Mouse (Mus musculus): ENCODE results near the gene Epha8. TPM values are rescaled to one million over a fixed set of nuclear protein-coding genes. Genes with fewer than 3 reads are reported as not detected.

Gene Epha8
- polyA plus RNA-seq, 1 experiment: not detected

DNA sequence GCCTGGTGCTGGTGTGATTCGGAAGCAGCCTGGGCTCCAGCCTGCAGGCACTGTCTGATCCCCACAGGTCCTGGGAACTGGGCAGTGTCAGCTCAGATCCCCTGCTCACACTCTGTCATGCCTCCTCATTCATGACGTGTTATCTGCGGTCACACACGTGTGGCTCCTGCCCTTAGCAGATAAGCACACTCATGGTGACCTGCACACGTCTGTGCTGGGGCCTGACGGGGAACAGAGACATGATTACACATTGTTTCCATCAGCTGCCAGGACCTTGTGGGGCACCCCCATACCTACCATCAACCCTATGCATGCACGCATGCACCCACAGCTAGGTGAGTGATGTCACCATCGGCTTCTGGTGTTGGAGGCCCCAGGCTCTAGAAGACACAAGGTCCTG is 26.1 kb downstream of the Epha8 start:
- H3K27me3 ChIP-seq (ENCODE audit: control insufficient read depth, insufficient read depth, insufficient read length): peaks cover 46% of the 10 kb centered on the region

DNA sequence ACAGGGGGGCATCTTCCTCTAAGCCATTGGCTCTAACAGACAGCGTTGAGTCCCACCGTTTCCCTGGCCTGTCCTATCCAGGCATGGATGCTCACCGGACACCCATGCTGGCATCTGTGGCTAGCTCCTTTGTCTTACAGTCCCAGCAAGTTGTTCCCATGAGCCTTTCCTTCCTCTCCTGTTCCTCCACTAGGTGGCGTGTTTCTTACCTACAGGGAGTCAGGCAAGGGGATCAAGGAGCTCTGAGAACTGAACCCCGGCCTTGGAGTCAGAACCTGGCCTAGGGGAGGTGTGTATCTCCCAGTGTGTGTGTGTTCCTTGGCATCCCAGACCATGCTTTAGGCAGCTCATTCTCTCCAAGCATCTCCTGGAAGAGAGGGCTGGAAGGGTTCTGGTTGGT is 27.7 kb downstream of the Epha8 start:
- H3K27me3 ChIP-seq (ENCODE audit: control insufficient read depth, insufficient read depth, insufficient read length): peaks cover 46% of the 10 kb centered on the region
- TF ChIP-seq POLR2A (IDR thresholded peaks at IDR 0.05; ENCODE audit: insufficient read length, low read depth): no peak
- no peak for TF ChIP-seq MYOD1 (IDR thresholded peaks at IDR 0.05; ENCODE audit: control insufficient read depth in 1 of 3, insufficient read length in 2 of 3, low read depth in 2 of 3)
- no peak for TF ChIP-seq E2F4 (IDR thresholded peaks at IDR 0.05; ENCODE audit: insufficient read depth)
- TF ChIP-seq TCF3 (IDR thresholded peaks at IDR 0.05; ENCODE audit: insufficient read length, low read depth): no peak
- TF ChIP-seq MAX (IDR thresholded peaks at IDR 0.05; ENCODE audit: low read depth): no peak
- no peak for TF ChIP-seq SRF (IDR thresholded peaks at IDR 0.05; ENCODE audit: control insufficient read depth, insufficient read length, low read depth)
- no peak for TF ChIP-seq REST (IDR thresholded peaks at IDR 0.05; ENCODE audit: insufficient read depth, insufficient read length)
- no peak for TF ChIP-seq TCF12 (IDR thresholded peaks at IDR 0.05; ENCODE audit: insufficient read depth, poor library complexity, severe bottlenecking)
- no peak for TF ChIP-seq CEBPB (IDR thresholded peaks at IDR 0.05; ENCODE audit: insufficient read depth, poor library complexity, severe bottlenecking)
- no peak for TF ChIP-seq MYOG (IDR thresholded peaks at IDR 0.05; ENCODE audit: control insufficient read depth in 1 of 3, insufficient read depth in 1 of 3, insufficient read length in 2 of 3, low read depth in 2 of 3)
- TF ChIP-seq USF1 (IDR thresholded peaks at IDR 0.05; ENCODE audit: low read depth): no peak
- no peak for TF ChIP-seq POLR2AphosphoS2 (IDR thresholded peaks at IDR 0.05; ENCODE audit: insufficient read length, low read depth)
- H3K79me2 ChIP-seq (ENCODE audit: control insufficient read depth, insufficient read depth): no peaks in the 10 kb centered on the region
- H3K4me3 ChIP-seq: no peak overlapping the region
- H3K36me3 ChIP-seq (ENCODE audit: control insufficient read depth, insufficient read depth): no peaks in the 10 kb centered on the region
- no peak overlapping the region for H3K4me2 ChIP-seq (ENCODE audit: low read depth)
- no peak overlapping the region for H3ac ChIP-seq (ENCODE audit: control insufficient read depth, insufficient read length)

More for the DNA sequence above, 26.1 kb downstream of the Epha8 start:
- H3K4me2 ChIP-seq (ENCODE audit: low read depth): no peak overlapping the region
- H3K36me3 ChIP-seq (ENCODE audit: control insufficient read depth, insufficient read depth): no peaks in the 10 kb centered on the region
- TF ChIP-seq TCF3 (IDR thresholded peaks at IDR 0.05; ENCODE audit: insufficient read length, low read depth): no peak
- TF ChIP-seq MYOD1 (IDR thresholded peaks at IDR 0.05; ENCODE audit: control insufficient read depth in 1 of 3, insufficient read length in 2 of 3, low read depth in 2 of 3): no peak
- TF ChIP-seq REST (IDR thresholded peaks at IDR 0.05; ENCODE audit: insufficient read depth, insufficient read length): no peak
- TF ChIP-seq MAX (IDR thresholded peaks at IDR 0.05; ENCODE audit: low read depth): no peak
- no peak for TF ChIP-seq POLR2AphosphoS2 (IDR thresholded peaks at IDR 0.05; ENCODE audit: insufficient read length, low read depth)
- no peak for TF ChIP-seq E2F4 (IDR thresholded peaks at IDR 0.05; ENCODE audit: insufficient read depth)
- TF ChIP-seq CEBPB (IDR thresholded peaks at IDR 0.05; ENCODE audit: insufficient read depth, poor library complexity, severe bottlenecking): no peak
- no peak for TF ChIP-seq USF1 (IDR thresholded peaks at IDR 0.05; ENCODE audit: low read depth)
- TF ChIP-seq TCF12 (IDR thresholded peaks at IDR 0.05; ENCODE audit: insufficient read depth, poor library complexity, severe bottlenecking): no peak
- no peak for TF ChIP-seq MYOG (IDR thresholded peaks at IDR 0.05; ENCODE audit: control insufficient read depth in 1 of 3, insufficient read depth in 1 of 3, insufficient read length in 2 of 3, low read depth in 2 of 3)
- no peak for TF ChIP-seq SRF (IDR thresholded peaks at IDR 0.05; ENCODE audit: control insufficient read depth, insufficient read length, low read depth)
- TF ChIP-seq POLR2A (IDR thresholded peaks at IDR 0.05; ENCODE audit: insufficient read length, low read depth): no peak
- no peaks in the 10 kb centered on the region for H3K79me2 ChIP-seq (ENCODE audit: control insufficient read depth, insufficient read depth)
- H3K4me3 ChIP-seq: no peak overlapping the region
- H3ac ChIP-seq (ENCODE audit: control insufficient read depth, insufficient read length): no peak overlapping the region

DNA sequence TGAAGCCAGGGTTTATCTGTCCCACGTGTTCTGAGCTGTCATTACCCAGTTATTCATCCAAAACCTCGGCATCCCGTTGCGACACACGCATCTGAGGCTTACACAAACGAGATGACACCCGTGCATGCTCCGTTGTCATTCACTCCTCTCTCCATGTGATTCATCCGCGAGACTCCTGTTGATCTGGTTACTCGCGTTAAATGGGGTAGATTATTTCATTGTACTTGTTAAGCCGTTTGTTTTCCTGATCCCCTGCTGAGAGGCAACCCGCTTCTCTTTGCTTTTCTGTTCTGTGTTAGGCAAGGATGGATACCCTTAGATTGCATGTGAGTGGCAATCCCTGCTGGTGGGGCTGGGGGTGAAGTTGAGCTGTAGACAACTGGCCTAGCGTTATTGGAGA is 30.8 kb downstream of the Epha8 start:
- Histone ChIP-seq H3K36me3 (ENCODE audit: control insufficient read depth, insufficient read depth) (no peaks in the 10 kb centered on the region), H3K4me2 (ENCODE audit: low read depth) (no peak overlapping the region), H3K79me2 (ENCODE audit: control insufficient read depth, insufficient read depth) (no peaks in the 10 kb centered on the region), H3ac (ENCODE audit: control insufficient read depth, insufficient read length) (no peak overlapping the region), H3K4me3 (no peak overlapping the region), H3K27me3 (ENCODE audit: control insufficient read depth, insufficient read depth, insufficient read length) (peaks cover 25% of the 10 kb centered on the region)
- TF ChIP-seq E2F4 (IDR thresholded peaks at IDR 0.05; ENCODE audit: insufficient read depth) (no peak), USF1 (IDR thresholded peaks at IDR 0.05; ENCODE audit: low read depth) (no peak), SRF (IDR thresholded peaks at IDR 0.05; ENCODE audit: control insufficient read depth, insufficient read length, low read depth) (no peak), MAX (IDR thresholded peaks at IDR 0.05; ENCODE audit: low read depth) (no peak), REST (IDR thresholded peaks at IDR 0.05; ENCODE audit: insufficient read depth, insufficient read length) (no peak), TCF3 (IDR thresholded peaks at IDR 0.05; ENCODE audit: insufficient read length, low read depth) (no peak), MYOG (IDR thresholded peaks at IDR 0.05; ENCODE audit: control insufficient read depth in 1 of 3, insufficient read depth in 1 of 3, insufficient read length in 2 of 3, low read depth in 2 of 3) (no peak), CEBPB (IDR thresholded peaks at IDR 0.05; ENCODE audit: insufficient read depth, poor library complexity, severe bottlenecking) (no peak)

DNA sequence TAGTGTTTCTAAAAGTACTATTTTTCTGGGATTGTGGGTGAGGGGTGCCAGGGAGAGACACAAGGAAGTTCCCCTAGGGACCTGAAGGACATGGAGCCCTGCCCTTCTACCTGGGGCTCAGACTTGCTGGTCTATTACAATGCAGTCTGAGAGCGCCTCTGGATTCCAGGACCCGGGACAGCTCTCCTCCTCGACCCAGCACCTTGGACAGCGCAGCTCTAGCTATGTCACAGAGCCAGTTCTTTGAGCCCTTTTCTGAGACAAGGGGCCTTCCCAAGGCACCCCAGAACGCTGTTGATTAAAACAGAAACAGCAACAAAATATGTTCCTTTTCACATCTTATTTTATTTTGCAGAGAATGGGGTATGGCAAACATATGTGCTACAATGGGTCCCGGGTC is 32.1 kb downstream of the Epha8 start:
- H3K4me3 ChIP-seq: no peak overlapping the region
- no peak overlapping the region for H3K4me2 ChIP-seq (ENCODE audit: low read depth)
- H3K36me3 ChIP-seq (ENCODE audit: control insufficient read depth, insufficient read depth): no peaks in the 10 kb centered on the region
- H3K79me2 ChIP-seq (ENCODE audit: control insufficient read depth, insufficient read depth): no peaks in the 10 kb centered on the region
- TF ChIP-seq USF1 (IDR thresholded peaks at IDR 0.05; ENCODE audit: low read depth) (no peak), CEBPB (IDR thresholded peaks at IDR 0.05; ENCODE audit: insufficient read depth, poor library complexity, severe bottlenecking) (no peak), E2F4 (IDR thresholded peaks at IDR 0.05; ENCODE audit: insufficient read depth) (no peak), POLR2AphosphoS2 (IDR thresholded peaks at IDR 0.05; ENCODE audit: insufficient read length, low read depth) (no peak), MAX (IDR thresholded peaks at IDR 0.05; ENCODE audit: low read depth) (peak; percentile 85), TCF3 (IDR thresholded peaks at IDR 0.05; ENCODE audit: insufficient read length, low read depth) (no peak), MYOG (IDR thresholded peaks at IDR 0.05; ENCODE audit: control insufficient read depth in 1 of 3, insufficient read depth in 1 of 3, insufficient read length in 2 of 3, low read depth in 2 of 3) (no peak), TCF12 (IDR thresholded peaks at IDR 0.05; ENCODE audit: insufficient read depth, poor library complexity, severe bottlenecking) (no peak), MYOD1 (IDR thresholded peaks at IDR 0.05; ENCODE audit: control insufficient read depth in 1 of 3, insufficient read length in 2 of 3, low read depth in 2 of 3) (no peak), SRF (IDR thresholded peaks at IDR 0.05; ENCODE audit: control insufficient read depth, insufficient read length, low read depth) (no peak), REST (IDR thresholded peaks at IDR 0.05; ENCODE audit: insufficient read depth, insufficient read length) (peak; percentile 90), POLR2A (IDR thresholded peaks at IDR 0.05; ENCODE audit: insufficient read length, low read depth) (no peak)
- H3K27me3 ChIP-seq (ENCODE audit: control insufficient read depth, insufficient read depth, insufficient read length): peaks cover 13% of the 10 kb centered on the region
- no peak overlapping the region for H3ac ChIP-seq (ENCODE audit: control insufficient read depth, insufficient read length)
